Mouse (Mus musculus) left cerebral cortex, postnatal 25 days (tissue): ENCODE results near the gene Ppbp. TPM values are rescaled to one million over a fixed set of nuclear protein-coding genes. Genes with fewer than 3 reads are reported as not detected.
"Not testable (repeated sequence)": the region's sequence is repeated elsewhere in the genome, so short reads cannot be mapped to it uniquely, and the experiment has no call there.

Experiments used
- DNase-seq, 2 experiments: peaks; one replicate each; pipeline ENCODE4 v3.0.0; 2022; ENCODE audit warnings: low spot score in 2 of 2, mixed read lengths in 1 of 2
- intact Hi-C: fragments of 180-260 bp; cut with DNase I; formaldehyde crosslinking; loops from one replicate; pipeline ENCODE4 v1.15.1; 2025
- microRNA-seq, 2 experiments: library from miRNA; unstranded; fragments of <30 nt; microRNA quantifications; one replicate each; pipeline ENCODE4 v1.2.0; 2022
- total RNA-seq, 2 experiments: library from RNA; stranded (reverse); gene quantifications; 2 replicates each; pipeline ENCODE4 v1.2.3; 2021

Ppbp gene
- total RNA-seq, 2 experiments from 2014 or later, result 0.32 to 0.46 TPM

GRCm38 (mm10) chr5:90783697-90784096, 15.4 kb downstream of the Ppbp start:
- intact Hi-C loops, result no loop called here

GRCm38 (mm10) chr5:90785659-90786588, 17.6 kb downstream of the Ppbp start, which contains the start of gene Cxcl3:
TSS of gene Cxcl3 (plus strand) at chr5:90786103.
- intact Hi-C loops, result loop anchor here (2.0 kb wide), 1 partner anchor 125 kb away; no protein-coding TSS in a partner anchor

More at GRCm38 (mm10) chr5:90783697-90784096, 15.4 kb downstream of the Ppbp start:
- no peak for DNase-seq

GRCm38 (mm10) chr5:90788114-90788513, 19.8 kb downstream of the Ppbp start:
- intact Hi-C loops, result no loop called here

More at GRCm38 (mm10) chr5:90785659-90786588, 17.6 kb downstream of the Ppbp start, which contains the start of gene Cxcl3:
- no peak for DNase-seq

GRCm38 (mm10) chr5:90789306-90790073, 21.2 kb downstream of the Ppbp start:
- DNase-seq, result no peak
- intact Hi-C loops, result no loop called here

More at GRCm38 (mm10) chr5:90788114-90788513, 19.8 kb downstream of the Ppbp start:
- no peak for DNase-seq

- intact Hi-C loops, result no loop called here
- DNase-seq, result no peak
These were observed 21.8 kb downstream of the Ppbp start for GRCm38 (mm10) chr5:90790074-90790502.

- no peak for DNase-seq
- intact Hi-C loops, result no loop called here
These were observed 25.9 kb downstream of the Ppbp start, which contains the start of gene Cxcl15 for GRCm38 (mm10) chr5:90794195-90794625. TSS of gene Cxcl15 (plus strand) at chr5:90794534.

GRCm38 (mm10) chr5:90795392-90795791, 27.1 kb downstream of the Ppbp start:
- DNase-seq, intact Hi-C loops: not testable (repeated sequence)

- no peak for DNase-seq
- intact Hi-C loops, result no loop called here
These were observed 36.3 kb downstream of the Ppbp start for GRCm38 (mm10) chr5:90804574-90804973.

GRCm38 (mm10) chr5:90806050-90806449, 37.7 kb downstream of the Ppbp start:
- intact Hi-C loops, result no loop called here
- DNase-seq, result no peak

- intact Hi-C loops, result no loop called here
- no peak for DNase-seq
These were observed 39.0 kb downstream of the Ppbp start for GRCm38 (mm10) chr5:90807176-90807950.

Small RNAs within 50 kb of the gene (microRNA-seq; reads per million reads assigned to microRNA genes)
- gene Gm24322, result 0 reads per million in 2 experiments

Other genes with a start within 250 kb of the Ppbp start
- gene Afm, start 249.6 kb upstream of the Ppbp start, total RNA-seq, result not detected
- gene 5830473C10Rik, start 207.4 kb upstream of the Ppbp start, total RNA-seq, result under 1 TPM in 1 of 2 experiments, not detected in 1; 0.37 TPM
- 1 to 10 TPM in 1 of 2 experiments, under 1 TPM in 1; 0.82 to 1.3 TPM for gene Rassf6, start 127.9 kb upstream of the Ppbp start, total RNA-seq
- gene Cxcl5, start 9.2 kb upstream of the Ppbp start, total RNA-seq, result not detected
- gene Pf4, start 3.9 kb downstream of the Ppbp start, total RNA-seq, result 1 to 10 TPM; 2.2 to 5.3 TPM
- not detected for gene Cxcl3, start 17.6 kb downstream of the Ppbp start, total RNA-seq
- not detected for gene Cxcl15, start 26.0 kb downstream of the Ppbp start, total RNA-seq
- not detected for gene Cxcl1, start 122.7 kb downstream of the Ppbp start, total RNA-seq
- gene Cxcl2, start 135.4 kb downstream of the Ppbp start, total RNA-seq, result not detected
- 10 to 100 TPM; 14.2 to 14.6 TPM for gene Mthfd2l, start 162.6 kb downstream of the Ppbp start, total RNA-seq